Mouse (Mus musculus) spleen, postnatal 4 days (tissue): ENCODE measurements at regions not wholly inside any gene's neighbourhood (a gene's known extent, or its start where the extent isn't known, plus 50 kb on each side); places are given as distances from the start of the nearest gene placed in this dataset.

Experiments
- DNase-seq, 2 experiments: peaks; one replicate each; pipeline ENCODE4 v3.0.0; 2022; ENCODE audit warnings: low spot score in 2 of 2

GRCm38 (mm10) chr13:25560339-25560738 is 290.0 kb upstream of the Nrsn1 start:
- no peak for DNase-seq

- no peak for DNase-seq
These were observed 284.7 kb upstream of the Nrsn1 start for GRCm38 (mm10) chr13:25554962-25555361.

GRCm38 (mm10) chr13:25548551-25548950 is 278.2 kb upstream of the Nrsn1 start:
- DNase-seq = no peak

DNA sequence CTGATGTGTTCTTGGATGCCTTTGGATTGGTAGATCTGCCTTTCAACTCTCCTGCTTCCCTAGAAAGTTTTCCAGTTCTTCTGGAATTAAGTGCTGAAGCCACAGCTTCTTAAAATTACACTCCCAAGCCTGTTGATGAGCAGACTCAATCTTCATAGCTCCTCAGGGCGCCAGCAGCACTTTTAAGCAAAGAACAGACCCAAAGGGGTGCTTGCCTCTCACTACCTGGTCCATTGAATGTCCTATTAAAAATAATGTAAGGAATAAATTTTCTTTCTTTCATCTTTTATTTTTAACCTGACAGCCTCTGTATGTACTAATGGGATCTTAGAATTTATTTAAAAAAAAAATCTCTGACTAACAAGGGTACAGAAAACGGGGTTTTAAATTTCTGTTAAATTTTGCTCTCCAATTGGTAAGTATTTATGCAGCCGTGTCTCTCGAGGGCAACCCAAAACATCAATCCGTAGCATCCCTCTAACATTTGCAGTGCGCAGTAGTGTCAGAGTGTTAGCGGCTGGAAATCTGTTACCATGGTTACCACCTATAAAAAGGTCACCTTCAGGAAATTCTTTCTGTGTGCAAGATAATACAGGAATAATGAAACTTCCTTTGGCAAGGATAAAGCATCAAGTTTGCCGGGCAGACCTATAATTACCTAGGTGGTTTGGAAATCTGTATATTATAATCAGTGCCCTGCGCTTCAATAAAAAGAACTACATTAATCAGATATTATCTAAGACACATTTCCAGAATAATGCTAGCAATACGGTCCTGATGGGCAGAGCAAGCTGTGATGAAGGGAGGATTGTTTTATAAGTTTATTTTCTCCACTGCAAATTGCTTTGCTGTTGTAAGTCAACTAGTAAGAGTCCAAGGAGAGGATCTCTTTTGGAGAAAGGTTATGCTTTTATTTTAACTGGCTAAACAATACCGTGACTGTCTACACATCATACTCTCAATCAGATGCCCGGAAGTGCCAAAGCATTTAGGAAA is 277.1 kb upstream of the Nrsn1 start:
- no peak for DNase-seq

DNA sequence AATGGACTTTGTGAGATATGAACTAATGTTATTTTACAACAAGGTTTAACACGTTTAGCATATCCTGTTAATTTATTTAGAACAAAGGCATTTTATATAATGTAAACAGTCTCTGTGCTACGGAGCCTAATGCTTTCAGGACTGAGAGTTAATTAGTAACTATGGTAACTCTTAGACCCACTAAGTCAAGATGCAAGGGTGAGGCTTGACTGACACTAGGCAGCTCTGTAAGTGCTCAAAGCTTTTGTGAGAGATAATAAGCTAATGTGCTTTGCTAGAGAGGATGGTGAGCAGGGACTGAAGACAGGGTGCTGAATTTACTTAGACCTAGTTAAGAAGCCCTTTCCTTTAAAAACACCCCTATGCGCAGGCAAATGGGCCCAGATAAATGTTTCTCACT is 253.8 kb upstream of the Nrsn1 start:
- DNase-seq = no peak

DNA sequence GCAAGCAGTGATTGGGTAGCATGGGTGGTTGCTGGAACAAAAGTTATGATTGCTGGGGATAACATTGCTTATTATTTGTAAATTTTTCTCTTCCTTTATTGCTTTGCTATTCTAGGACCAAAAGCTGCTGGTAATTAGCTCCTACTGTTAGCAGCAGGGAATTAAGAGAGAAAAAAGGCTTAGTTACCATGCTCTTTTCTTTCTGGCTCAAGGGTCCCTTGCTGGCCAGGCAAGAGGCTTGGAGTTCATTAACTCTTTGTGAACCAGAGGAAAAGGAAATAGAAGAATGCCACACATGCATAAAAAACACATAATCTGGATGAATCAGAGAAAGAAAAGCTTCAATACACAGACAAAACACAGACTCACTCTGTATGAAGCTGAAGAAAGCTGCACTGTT is 237.1 kb upstream of the Nrsn1 start:
- DNase-seq = no peak

- no peak for DNase-seq
These were observed 224.3 kb upstream of the Nrsn1 start for GRCm38 (mm10) chr13:25494492-25495034.

- DNase-seq = no peak
These were observed 219.7 kb upstream of the Nrsn1 start for GRCm38 (mm10) chr13:25490036-25490435.

DNA sequence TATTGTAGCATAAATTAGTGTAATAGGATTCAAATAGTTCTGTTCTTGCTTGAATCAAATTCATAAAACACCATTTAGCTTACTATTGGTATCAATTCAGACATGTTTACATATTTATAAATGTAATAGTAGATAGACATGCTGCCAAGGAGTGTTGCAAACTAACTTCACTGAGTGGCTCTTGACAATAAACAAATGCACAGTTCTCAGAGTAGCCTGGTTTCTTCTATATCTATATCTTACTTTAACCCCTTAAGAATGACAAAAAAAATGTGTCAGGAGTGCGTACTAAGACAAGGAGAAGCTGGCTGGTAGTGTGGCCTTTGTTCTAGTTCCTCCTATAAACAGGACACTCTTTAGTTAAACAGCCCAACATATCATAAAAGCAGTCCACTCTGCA is 213.0 kb upstream of the Nrsn1 start:
- DNase-seq = no peak

DNA sequence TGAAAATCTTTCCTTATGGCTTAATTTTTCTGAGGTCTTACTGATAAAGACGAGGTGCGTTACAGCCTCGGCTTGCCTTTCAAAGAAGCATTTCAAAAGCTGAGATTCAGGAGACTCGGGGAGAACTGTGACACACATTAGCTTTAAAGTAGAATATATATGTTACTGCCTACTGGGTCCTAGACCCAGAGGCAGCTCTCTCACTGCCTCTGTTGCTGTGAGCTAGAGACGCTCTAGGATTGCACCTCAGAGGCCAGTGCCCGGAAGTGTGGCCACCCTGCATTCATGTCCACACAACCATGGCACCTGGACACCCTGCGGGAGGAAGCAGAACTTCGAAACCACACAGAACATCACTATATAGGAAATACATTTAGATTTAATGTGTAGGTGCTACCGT is 181.6 kb upstream of the Nrsn1 start:
- DNase-seq = no peak

DNA sequence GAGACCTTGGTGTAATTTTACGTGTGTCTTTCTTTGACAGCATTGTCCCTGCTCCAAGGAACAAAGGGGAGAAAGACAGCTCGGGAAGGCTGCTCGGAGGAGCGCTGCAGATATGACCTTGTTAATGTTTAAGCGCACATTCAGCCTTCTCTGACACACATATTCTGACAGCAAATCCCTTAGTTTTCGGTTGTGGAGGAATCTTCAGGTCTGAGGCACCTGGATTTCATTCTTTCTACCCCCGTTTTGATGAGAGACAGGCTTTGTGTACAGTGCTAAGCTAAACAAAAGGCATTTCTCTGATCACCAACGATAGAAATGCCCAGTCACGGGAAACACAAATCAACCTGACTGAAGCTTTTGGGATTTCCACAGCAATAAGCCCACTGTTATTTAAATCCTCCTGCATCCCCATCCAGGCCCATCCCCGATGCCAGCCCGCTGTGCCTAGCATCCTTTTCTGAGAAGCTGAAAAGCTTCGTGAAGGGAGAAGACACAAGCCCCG is 181.1 kb upstream of the Nrsn1 start:
- DNase-seq = no peak

DNA sequence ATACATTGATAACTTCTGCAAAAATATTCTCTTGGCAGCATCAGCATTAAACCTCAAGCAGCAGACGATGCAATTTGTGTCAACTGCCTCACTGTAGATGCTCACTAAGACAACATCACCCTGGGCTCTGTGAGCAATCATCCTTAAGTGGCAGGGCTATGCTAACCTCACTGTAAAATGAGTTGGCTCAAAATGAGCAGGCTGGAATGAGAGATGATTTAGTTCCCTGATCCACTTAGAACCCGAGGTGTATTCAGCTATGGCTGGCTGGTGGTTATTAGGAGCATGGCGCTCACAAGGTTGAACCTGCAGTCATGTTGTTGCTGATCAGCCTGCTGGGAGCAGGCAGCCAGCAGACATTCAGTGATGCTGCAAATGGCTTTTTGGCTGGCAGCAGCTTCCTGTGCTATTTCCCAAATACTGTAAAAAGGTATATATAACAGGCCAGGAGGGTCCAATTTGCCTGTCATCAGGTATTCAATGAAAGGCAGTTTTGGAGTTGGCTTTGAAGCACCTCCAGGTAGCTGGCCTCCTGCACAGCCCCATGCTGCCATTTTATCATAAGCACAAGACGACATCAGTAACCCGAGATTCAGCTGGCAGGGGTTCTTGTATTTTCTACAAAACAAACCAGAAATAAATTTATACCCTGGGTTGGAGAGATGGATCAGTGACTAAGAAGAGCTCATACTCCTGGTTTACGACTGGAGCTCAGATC is 159.6 kb upstream of the Nrsn1 start:
- DNase-seq = no peak

DNA sequence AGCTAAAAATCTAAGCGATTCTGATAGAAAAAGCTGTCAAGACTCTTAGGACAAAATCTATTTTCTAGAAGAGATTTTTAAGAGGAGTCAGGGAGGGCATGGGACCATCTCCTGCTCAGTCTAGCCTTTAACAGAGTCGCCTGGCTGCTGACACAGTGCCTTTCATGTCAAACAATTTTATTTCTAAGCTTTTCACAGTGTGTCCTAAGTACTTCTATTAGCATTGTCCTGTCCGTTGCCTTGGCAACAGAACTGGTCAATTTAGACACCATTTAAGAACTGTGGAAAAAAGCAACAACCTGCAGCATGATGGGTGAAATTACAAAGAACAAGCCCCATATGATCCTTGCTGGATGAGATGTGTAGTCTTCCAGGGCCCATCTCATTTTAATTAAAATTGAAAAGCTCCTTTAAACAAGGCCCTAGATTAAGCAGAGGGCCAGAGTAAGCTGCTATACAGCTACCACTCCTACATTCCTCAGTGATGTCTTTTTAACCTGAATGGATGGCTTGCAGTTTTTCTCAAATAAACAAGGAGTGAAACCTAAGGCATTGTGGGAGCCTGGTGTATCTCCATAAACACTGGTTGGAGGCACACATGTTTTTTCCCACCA is 133.0 kb upstream of the Nrsn1 start:
- DNase-seq = no peak

DNA sequence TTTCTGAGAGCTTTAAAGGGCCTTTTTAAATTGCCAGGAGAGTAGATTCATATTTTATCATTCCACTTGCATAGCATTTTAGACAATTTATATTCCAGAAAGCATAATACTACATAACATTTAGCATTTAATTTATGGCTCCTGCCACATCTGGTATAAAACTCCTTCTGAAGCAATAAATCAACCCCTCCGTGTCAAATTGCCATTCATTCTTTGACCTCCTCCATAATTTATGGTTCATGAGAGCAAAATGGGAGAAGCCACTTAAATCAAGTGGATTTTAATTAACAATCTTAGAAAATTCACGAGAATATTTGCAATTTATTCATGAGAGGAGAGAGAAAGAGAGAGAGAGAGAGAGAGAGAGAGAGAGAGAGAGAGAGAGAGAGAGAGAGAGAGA is 132.4 kb upstream of the Nrsn1 start:
- DNase-seq = no peak

DNA sequence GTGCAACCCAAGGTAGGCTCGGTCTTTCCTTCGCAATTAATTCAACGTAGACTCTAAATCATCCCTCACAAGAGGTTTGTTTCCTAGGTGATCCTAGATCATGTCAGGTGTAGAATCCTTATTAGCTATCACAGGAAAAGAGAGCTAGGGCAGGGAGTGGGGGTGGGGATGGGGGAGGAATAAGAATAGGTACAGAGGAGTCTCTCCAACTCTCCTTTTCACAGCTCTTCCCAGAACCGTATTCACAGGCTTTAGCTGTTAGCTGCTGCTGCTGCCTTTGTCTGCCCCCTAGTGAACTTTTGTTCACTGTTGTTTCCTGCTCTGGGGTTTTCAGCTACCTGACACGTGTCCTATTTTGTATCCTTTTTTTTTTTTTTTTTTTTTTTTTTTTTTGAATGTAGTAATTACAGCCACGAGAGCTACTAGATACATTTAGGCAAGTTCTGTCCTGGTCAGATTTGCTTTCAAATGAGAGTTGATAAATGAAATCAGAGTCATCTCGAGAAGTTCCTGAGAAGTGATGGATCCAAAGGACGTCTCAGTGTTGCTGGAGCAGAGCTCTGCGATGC is 131.7 kb upstream of the Nrsn1 start:
- no peak for DNase-seq

- no peak for DNase-seq
These were observed 122.5 kb upstream of the Nrsn1 start for GRCm38 (mm10) chr13:25392770-25393290.

- DNase-seq = no peak
These were observed 92.3 kb upstream of the Nrsn1 start for GRCm38 (mm10) chr13:25362627-25362967.

DNA sequence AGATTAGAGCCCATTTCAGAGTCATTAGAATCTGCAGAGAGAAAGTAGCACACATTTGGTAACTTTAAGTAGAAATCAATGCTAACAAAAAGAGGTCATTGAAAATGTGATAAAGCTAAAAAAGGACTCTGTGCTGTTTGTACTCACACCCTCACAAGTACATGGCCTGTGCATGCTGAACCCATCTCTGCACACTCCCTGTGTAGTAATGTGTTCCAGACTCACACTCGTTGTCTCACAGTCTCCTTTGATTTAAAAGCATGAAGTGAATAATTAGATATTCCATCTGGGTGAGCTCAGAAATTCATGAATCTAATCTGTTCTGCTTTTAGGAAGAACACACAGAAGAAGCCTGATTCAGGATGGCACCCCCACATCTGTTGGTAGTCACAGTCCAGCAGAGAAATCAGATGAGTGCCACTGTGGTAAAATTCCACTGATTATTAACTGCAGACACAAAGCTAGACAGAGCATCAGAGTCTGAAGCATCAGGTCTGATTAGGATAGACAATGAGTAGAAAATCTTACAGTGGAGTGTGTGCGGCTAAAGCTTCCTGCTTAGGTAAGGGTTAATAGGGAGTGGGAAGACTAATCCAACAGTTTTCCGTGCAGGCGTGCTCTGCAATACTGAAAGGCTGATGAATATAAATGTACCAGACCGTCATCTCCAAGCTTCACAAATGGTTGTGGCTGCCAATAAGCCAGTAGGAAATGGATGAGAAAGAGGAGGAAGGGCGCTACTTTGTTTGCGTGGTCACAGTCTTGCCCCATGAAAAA is 91.7 kb upstream of the Nrsn1 start:
- no peak for DNase-seq

DNA sequence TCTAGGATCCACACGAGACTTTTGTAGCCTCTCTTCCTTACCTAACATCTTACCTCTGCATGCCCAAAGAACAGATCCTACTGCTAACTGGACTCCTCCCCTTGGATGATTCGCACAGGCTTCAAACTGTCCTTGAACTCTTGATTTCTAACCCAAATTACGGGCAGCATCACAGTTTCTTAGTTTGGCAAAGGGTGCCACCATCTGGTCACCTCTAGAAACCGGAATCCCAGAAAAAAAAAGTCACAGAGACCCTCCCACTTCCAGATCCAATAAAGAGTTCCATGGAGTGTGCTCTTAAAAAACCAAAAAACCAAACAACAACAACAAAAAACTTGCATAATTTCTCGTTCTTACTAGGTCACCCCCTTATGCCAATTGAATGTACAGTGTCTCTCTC is 77.3 kb upstream of the Nrsn1 start:
- no peak for DNase-seq

GRCm38 (mm10) chr13:25343309-25343708 is 73.0 kb upstream of the Nrsn1 start:
- DNase-seq = no peak

DNA sequence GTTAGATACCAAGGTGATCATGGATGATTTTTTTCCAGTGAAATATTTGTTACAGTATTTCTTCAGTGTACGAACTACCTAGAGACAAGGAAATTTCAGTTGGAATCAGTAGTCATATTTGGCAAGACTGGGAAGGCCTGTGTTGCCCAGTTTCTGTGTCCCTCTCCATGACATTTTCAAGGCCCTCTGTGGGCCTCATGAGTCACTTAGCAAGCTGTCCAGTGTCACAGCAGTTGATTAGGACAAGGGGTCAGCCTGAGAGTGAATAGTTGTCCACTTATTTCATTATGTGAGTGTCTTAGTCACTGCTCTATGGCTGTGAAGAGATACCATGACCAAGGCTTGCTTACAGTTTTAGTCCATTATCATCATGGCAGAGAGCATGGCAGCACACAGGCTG is 71.5 kb upstream of the Nrsn1 start:
- DNase-seq = no peak
